Mouse (Mus musculus) forebrain, postnatal 0 days (tissue): ENCODE results near the gene Usp45. TPM values are rescaled to one million over a fixed set of nuclear protein-coding genes. Genes with fewer than 3 reads are reported as not detected.

Source experiments
- ATAC-seq: fragments of 200-750 bp; cut with Nextera tagmentation; 2 replicates; pipeline ENCODE4 v1.8.0; 2017; ENCODE audit warnings: mild to moderate bottlenecking, moderate library complexity
- DNase-seq: peaks from one replicate; pipeline ENCODE4 v3.0.0-alpha.2; 2015
- H3K27ac ChIP-seq: fragments of 300-500 bp; sonication (generic); 2 replicates; pipeline ENCODE4 v1.5.1; 2014; ENCODE audit warnings: low read depth, mild to moderate bottlenecking, antibody characterized with exemption, low read length, moderate library complexity, mixed read lengths
- H3K27me3 ChIP-seq: fragments of 300-500 bp; sonication (generic); 2 replicates; pipeline ENCODE4 v1.6.1; 2014; ENCODE audit warnings: mild to moderate bottlenecking, low read length, mixed read lengths; ENCODE audit not compliant: insufficient read depth
- H3K36me3 ChIP-seq: fragments of 300-500 bp; sonication (generic); 2 replicates; pipeline ENCODE4 v1.6.1; 2014; ENCODE audit warnings: mild to moderate bottlenecking, moderate library complexity; ENCODE audit not compliant: insufficient read depth
- H3K4me1 ChIP-seq: fragments of 300-500 bp; sonication (generic); 2 replicates; pipeline ENCODE4 v1.6.1; 2014; ENCODE audit warnings: antibody characterized with exemption; ENCODE audit not compliant: insufficient read depth
- H3K4me2 ChIP-seq: fragments of 300-500 bp; sonication (generic); 2 replicates; pipeline ENCODE4 v1.6.1; 2014; ENCODE audit warnings: low read depth, mild to moderate bottlenecking, moderate library complexity
- H3K4me3 ChIP-seq: fragments of 300-500 bp; sonication (generic); 2 replicates; pipeline ENCODE4 v1.5.1; 2014; ENCODE audit warnings: low read depth, low read length, mixed read lengths
- H3K9ac ChIP-seq: fragments of 300-500 bp; sonication (generic); 2 replicates; pipeline ENCODE4 v1.6.1; 2014; ENCODE audit warnings: mild to moderate bottlenecking
- H3K9me3 ChIP-seq: fragments of 300-500 bp; sonication (generic); 2 replicates; pipeline ENCODE4 v1.6.1; 2016; ENCODE audit warnings: low read length
- CTCF ChIP-seq: sonication (generic); IDR thresholded peaks from 2 replicates; pipeline ENCODE4 v1.5.1; 2016; ENCODE audit warnings: antibody characterized with exemption, control low read depth, low read depth
- WGBS: fragments of 180-500 bp; shearing (Covaris S2); extraction: QIAGEN DNeasy Blood & Tissue Kit; methylation state at CpG from one replicate; pipeline ENCODE4 v1.1.7; 2014; 5-methylcytosine and 5-hydroxymethylcytosine counted together
- polyA plus RNA-seq: library from polyadenylated mRNA; unstranded; fragments of >200 nt; fragmentation: Nextera tagmentation; extraction: Ambion mirVana; gene quantifications from 2 replicates; pipeline ENCODE4 v1.2.1, GENCODE M21; 2015
- total RNA-seq: library from RNA; depleted of rRNA; stranded (reverse); fragments of >200 nt; gene quantifications from 2 replicates; pipeline ENCODE4 v1.2.3, GENCODE M21; 2014; rRNA removed

Gene Usp45
- total and polyA plus RNA-seq, 2 experiments from 2014 or later: 5.3 to 15.1 TPM

GRCm38 (mm10) chr4:21878776-21879175 is 111.8 kb downstream of the Usp45 start:
- ATAC-seq (no peak), DNase-seq (no peak)
- TF ChIP-seq CTCF: no peak
- Histone ChIP-seq H3K27me3 (no peaks in the 10 kb centered on the region), H3K9ac (no peak overlapping the region), H3K9me3 (no peaks in the 10 kb centered on the region), H3K4me2 (peak overlapping the region; percentile 59), H3K36me3 (peaks cover 4% of the 10 kb centered on the region), H3K4me1 (no peaks in the 10 kb centered on the region), H3K27ac (no peak overlapping the region), H3K4me3 (peak overlapping the region; percentile 83)
- WGBS: 21% methylated on average over 6 of the region's 6 CpGs

- H3K9me3 ChIP-seq: no peaks in the 10 kb centered on the region
- peak; percentile 95 for ATAC-seq
- no peak for TF ChIP-seq CTCF
- H3K4me2 ChIP-seq: peak within 1 kb of the TSS; percentile 59
- H3K4me3 ChIP-seq: peak within 1 kb of the TSS; percentile 83
- peak within 1 kb of the TSS; percentile 81 for H3K9ac ChIP-seq
- H3K4me1 ChIP-seq: no peaks in the 10 kb centered on the region
- H3K27me3 ChIP-seq: no peaks in the 10 kb centered on the region
- no peaks in the 10 kb centered on the region for H3K36me3 ChIP-seq
- peak; percentile 87 for DNase-seq
- H3K27ac ChIP-seq: peak within 1 kb of the TSS; percentile 94
- WGBS: under 1% methylated on average over 49 of the region's 51 CpGs
Observed at GRCm38 (mm10) chr4:21879565-21880220, 112.7 kb downstream of the Usp45 start, which contains the start of gene Coq3. Coq3 (plus strand) TSS chr4:21879673.

- Histone ChIP-seq H3K9ac (no peak overlapping the region), H3K9me3 (no peaks in the 10 kb centered on the region), H3K4me3 (no peak overlapping the region), H3K27ac (no peak overlapping the region), H3K27me3 (no peaks in the 10 kb centered on the region), H3K4me2 (no peak overlapping the region), H3K36me3 (no peaks in the 10 kb centered on the region), H3K4me1 (no peaks in the 10 kb centered on the region)
- 96% methylated on average over 6 of the region's 6 CpGs for whole genome bisulfite sequencing
- DNase-seq: no peak
- no peak for TF ChIP-seq CTCF
- ATAC-seq: no peak
Observed at GRCm38 (mm10) chr4:21882806-21883205, 115.8 kb downstream of the Usp45 start.

GRCm38 (mm10) chr4:21885831-21886230 is 118.9 kb downstream of the Usp45 start:
- Histone ChIP-seq H3K27me3 (no peaks in the 10 kb centered on the region), H3K4me2 (no peak overlapping the region), H3K4me1 (no peaks in the 10 kb centered on the region), H3K9me3 (no peaks in the 10 kb centered on the region), H3K27ac (no peak overlapping the region), H3K36me3 (no peaks in the 10 kb centered on the region), H3K9ac (no peak overlapping the region), H3K4me3 (no peak overlapping the region)
- DNase-seq: no peak
- no peak for TF ChIP-seq CTCF
- ATAC-seq: no peak
- 84% methylated on average over 8 of the region's 8 CpGs for WGBS

Other genes starting within 250 kb of the Usp45 start
- 0.38 and 1.5 TPM in 2 replicates for gene Prdm13, start 81.2 kb upstream of the Usp45 start, total RNA-seq
- not detected in 2 replicates for gene Prdm13, start 81.2 kb upstream of the Usp45 start, polyA plus RNA-seq
- gene Ccnc, start 39.5 kb upstream of the Usp45 start, total RNA-seq: 40.8 and 47.5 TPM in 2 replicates
- gene Ccnc, start 39.5 kb upstream of the Usp45 start, polyA plus RNA-seq: 44.2 and 56.0 TPM in 2 replicates
- 10.5 and 15.9 TPM in 2 replicates for gene Tstd3, start 56 bp downstream of the Usp45 start, total RNA-seq
- gene Tstd3, start 56 bp downstream of the Usp45 start, polyA plus RNA-seq: 13.2 and 16.6 TPM in 2 replicates
- gene Pnisr, start 80.4 kb downstream of the Usp45 start, total RNA-seq: 83.8 and 104 TPM in 2 replicates
- 99.5 and 128 TPM in 2 replicates for gene Pnisr, start 80.4 kb downstream of the Usp45 start, polyA plus RNA-seq
- 15.7 and 20.7 TPM in 2 replicates for gene Coq3, start 112.5 kb downstream of the Usp45 start, total RNA-seq
- 22.2 and 22.7 TPM in 2 replicates for gene Coq3, start 112.5 kb downstream of the Usp45 start, polyA plus RNA-seq
- 64.1 and 72.0 TPM in 2 replicates for gene Faxc, start 164.2 kb downstream of the Usp45 start, total RNA-seq
- 8.5 and 11.8 TPM in 2 replicates for gene Faxc, start 164.2 kb downstream of the Usp45 start, polyA plus RNA-seq